Mouse (Mus musculus): ENCODE measurements around the gene Alg11. TPM values are rescaled to one million over a fixed set of nuclear protein-coding genes. Genes with fewer than 3 reads are reported as not detected.

The Alg11 gene
- polyA plus RNA-seq, 1 experiment: 3.5 TPM

- Histone ChIP-seq H3K4me3 (replicated peaks; ENCODE audit: control insufficient read depth, low read depth, low read length) (no peak overlapping the region), H3K4me1 (ENCODE audit: control insufficient read depth, insufficient read depth, low read length) (peaks cover 1% of the 10 kb centered on the region; the same call in 1 of the 2 replicates), H3K27ac (ENCODE audit: control insufficient read depth, insufficient read depth, low read depth, low read length, poor library complexity) (no peak overlapping the region)
- 82% methylated on average over 2 of the region's 2 CpGs for WGBS
- TF ChIP-seq CTCF (IDR thresholded peaks at IDR 0.05; ENCODE audit: control insufficient read depth, insufficient read depth, low read length) (no peak), POLR2A (IDR thresholded peaks at IDR 0.05; ENCODE audit: borderline replicate concordance, control insufficient read depth, low read depth, low read length) (no peak)
Observed at GRCm38 (mm10) chr8:22055492-22055877, 5.0 kb upstream of the Alg11 start.

GRCm38 (mm10) chr8:22056850-22057249 lies 3.7 kb upstream of the Alg11 start:
- TF ChIP-seq CTCF (IDR thresholded peaks at IDR 0.05; ENCODE audit: control insufficient read depth, insufficient read depth, low read length) (no peak), POLR2A (IDR thresholded peaks at IDR 0.05; ENCODE audit: borderline replicate concordance, control insufficient read depth, low read depth, low read length) (no peak)
- WGBS: 49% methylated on average over 3 of the region's 3 CpGs
- Histone ChIP-seq H3K4me1 (ENCODE audit: control insufficient read depth, insufficient read depth, low read length) (peaks cover 1% of the 10 kb centered on the region; the same call in 1 of the 2 replicates), H3K4me3 (replicated peaks; ENCODE audit: control insufficient read depth, low read depth, low read length) (no peak overlapping the region), H3K27ac (ENCODE audit: control insufficient read depth, insufficient read depth, low read depth, low read length, poor library complexity) (no peak overlapping the region)

DNA sequence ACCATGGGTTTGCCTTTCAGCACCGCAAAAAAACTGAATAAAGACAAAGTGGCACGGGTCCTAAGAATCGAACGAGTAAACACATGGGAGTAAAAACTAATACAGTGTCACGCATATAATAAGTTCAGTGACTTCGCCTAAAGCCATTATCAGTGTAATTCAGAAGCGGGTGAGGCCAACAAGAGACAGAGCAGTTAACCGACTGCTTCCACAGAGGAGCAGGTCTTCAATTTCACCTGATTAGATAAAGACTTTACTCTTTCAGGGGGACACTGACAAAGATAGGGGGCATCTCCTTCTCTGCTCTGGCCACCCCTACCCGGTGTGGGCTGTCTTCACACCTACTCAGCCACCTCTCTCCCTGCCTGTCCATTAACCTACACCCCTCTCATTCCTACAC lies 2.2 kb upstream of the Alg11 start:
- TF ChIP-seq POLR2A (IDR thresholded peaks at IDR 0.05; ENCODE audit: borderline replicate concordance, control insufficient read depth, low read depth, low read length) (no peak), CTCF (IDR thresholded peaks at IDR 0.05; ENCODE audit: control insufficient read depth, insufficient read depth, low read length) (no peak)
- Histone ChIP-seq H3K27ac (ENCODE audit: control insufficient read depth, insufficient read depth, low read depth, low read length, poor library complexity) (peak overlapping the region; percentile 61), H3K4me3 (replicated peaks; ENCODE audit: control insufficient read depth, low read depth, low read length) (no peak overlapping the region), H3K4me1 (ENCODE audit: control insufficient read depth, insufficient read depth, low read length) (peaks cover 1% of the 10 kb centered on the region; the same call in 1 of the 2 replicates)
- WGBS: 53% methylated on average over 9 of the region's 9 CpGs

GRCm38 (mm10) chr8:22059153-22059738 lies 1.3 kb upstream of the Alg11 start:
- peak overlapping the region; percentile 46; the same call in 1 of the 2 replicates for H3K27ac ChIP-seq (ENCODE audit: control insufficient read depth, insufficient read depth, low read depth, low read length, poor library complexity)
- peak overlapping the region; percentile 82 for H3K4me3 ChIP-seq (replicated peaks; ENCODE audit: control insufficient read depth, low read depth, low read length)
- no peak for TF ChIP-seq POLR2A (IDR thresholded peaks at IDR 0.05; ENCODE audit: borderline replicate concordance, control insufficient read depth, low read depth, low read length)
- no peak for TF ChIP-seq CTCF (IDR thresholded peaks at IDR 0.05; ENCODE audit: control insufficient read depth, insufficient read depth, low read length)
- WGBS: 25% methylated on average over 11 of the region's 11 CpGs
- peaks cover 1% of the 10 kb centered on the region; the same call in 1 of the 2 replicates for H3K4me1 ChIP-seq (ENCODE audit: control insufficient read depth, insufficient read depth, low read length)

- WGBS: 2% methylated on average over 46 of the region's 46 CpGs
- H3K4me1 ChIP-seq (ENCODE audit: control insufficient read depth, insufficient read depth, low read length): peaks cover 1% of the 10 kb centered on the region; the same call in 1 of the 2 replicates
- peak within 1 kb of the TSS; percentile 82 for H3K4me3 ChIP-seq (replicated peaks; ENCODE audit: control insufficient read depth, low read depth, low read length)
- TF ChIP-seq POLR2A (IDR thresholded peaks at IDR 0.05; ENCODE audit: borderline replicate concordance, control insufficient read depth, low read depth, low read length): peak; percentile 26; the same call in 1 of the 2 replicates
- no peak; the same call in 1 of the 2 replicates for TF ChIP-seq CTCF (IDR thresholded peaks at IDR 0.05; ENCODE audit: control insufficient read depth, insufficient read depth, low read length)
- peak within 1 kb of the TSS; percentile 47 for H3K27ac ChIP-seq (ENCODE audit: control insufficient read depth, insufficient read depth, low read depth, low read length, poor library complexity)
Observed at GRCm38 (mm10) chr8:22059821-22060445, 588 bp upstream of the Alg11 start, which contains the start of gene Atp7b. Atp7b (minus strand) TSS chr8:22060305.

DNA sequence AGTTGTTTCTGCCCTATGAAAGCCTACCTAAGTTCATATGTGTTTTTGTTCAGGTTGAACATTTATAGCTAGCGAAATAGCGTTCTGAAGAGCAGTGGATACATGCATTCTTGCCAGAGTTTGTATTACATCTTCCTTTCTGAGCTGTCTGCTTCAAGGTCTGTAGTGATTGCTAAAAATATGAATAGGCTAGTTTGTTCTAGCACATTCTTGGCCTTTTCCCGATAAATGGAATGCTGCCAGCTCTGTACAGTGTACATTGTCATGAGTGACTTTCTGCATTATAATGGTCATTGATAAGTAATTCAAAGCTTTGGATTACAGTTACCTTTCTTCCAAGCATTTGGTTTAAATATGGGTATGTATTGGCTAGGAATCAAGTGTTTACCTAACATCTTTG lies 605 bp downstream of the Alg11 start:
- TF ChIP-seq CTCF (IDR thresholded peaks at IDR 0.05; ENCODE audit: control insufficient read depth, insufficient read depth, low read length) (no peak), POLR2A (IDR thresholded peaks at IDR 0.05; ENCODE audit: borderline replicate concordance, control insufficient read depth, low read depth, low read length) (no peak)
- H3K27ac ChIP-seq (ENCODE audit: control insufficient read depth, insufficient read depth, low read depth, low read length, poor library complexity): no peak overlapping the region
- 9% methylated on average over 3 of the region's 3 CpGs for WGBS
- peaks cover 1% of the 10 kb centered on the region; the same call in 1 of the 2 replicates for H3K4me1 ChIP-seq (ENCODE audit: control insufficient read depth, insufficient read depth, low read length)
- peak overlapping the region; percentile 19 for H3K4me3 ChIP-seq (replicated peaks; ENCODE audit: control insufficient read depth, low read depth, low read length)

DNA sequence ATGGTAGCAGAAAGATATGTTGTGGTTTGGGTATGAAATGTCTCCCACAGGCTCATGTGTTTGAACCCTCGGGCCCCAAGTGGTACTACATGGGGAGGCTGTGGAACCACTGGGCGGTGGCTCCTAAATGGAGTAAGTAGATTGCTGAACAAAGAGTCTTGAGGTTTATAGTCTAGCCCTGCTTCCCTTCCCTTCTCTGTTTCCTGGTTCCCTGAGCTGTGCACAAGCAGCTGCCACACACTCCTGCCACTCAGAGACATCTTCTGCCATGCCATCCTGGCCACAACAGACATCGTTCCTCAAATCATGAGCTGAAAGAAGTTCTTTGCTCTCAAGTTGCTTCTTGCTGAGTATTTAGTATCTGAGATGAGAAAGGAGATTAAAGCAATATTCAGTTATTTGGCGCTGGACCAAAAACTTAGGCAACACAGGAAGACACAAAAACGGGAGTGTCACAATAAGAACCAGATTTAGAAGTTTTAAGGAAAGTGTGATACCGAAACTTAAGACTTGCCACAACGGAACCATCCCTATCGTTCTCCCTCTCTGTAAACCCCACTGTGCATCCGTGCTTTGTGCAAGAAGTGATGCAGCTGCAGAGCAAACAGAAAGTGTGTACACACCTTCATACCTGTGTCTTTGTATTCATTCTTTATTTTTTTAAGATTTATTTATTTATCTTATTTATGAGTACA lies 18.9 kb downstream of the Alg11 start:
- 43% methylated on average over 9 of the region's 9 CpGs for WGBS
- TF ChIP-seq CTCF (IDR thresholded peaks at IDR 0.05; ENCODE audit: control insufficient read depth, insufficient read depth, low read length) (no peak), POLR2A (IDR thresholded peaks at IDR 0.05; ENCODE audit: borderline replicate concordance, control insufficient read depth, low read depth, low read length) (no peak)
- Histone ChIP-seq H3K4me3 (replicated peaks; ENCODE audit: control insufficient read depth, low read depth, low read length) (peak overlapping the region; percentile 28), H3K4me1 (ENCODE audit: control insufficient read depth, insufficient read depth, low read length) (no peaks in the 10 kb centered on the region; the same call in 1 of the 2 replicates), H3K27ac (ENCODE audit: control insufficient read depth, insufficient read depth, low read depth, low read length, poor library complexity) (no peak overlapping the region)

DNA sequence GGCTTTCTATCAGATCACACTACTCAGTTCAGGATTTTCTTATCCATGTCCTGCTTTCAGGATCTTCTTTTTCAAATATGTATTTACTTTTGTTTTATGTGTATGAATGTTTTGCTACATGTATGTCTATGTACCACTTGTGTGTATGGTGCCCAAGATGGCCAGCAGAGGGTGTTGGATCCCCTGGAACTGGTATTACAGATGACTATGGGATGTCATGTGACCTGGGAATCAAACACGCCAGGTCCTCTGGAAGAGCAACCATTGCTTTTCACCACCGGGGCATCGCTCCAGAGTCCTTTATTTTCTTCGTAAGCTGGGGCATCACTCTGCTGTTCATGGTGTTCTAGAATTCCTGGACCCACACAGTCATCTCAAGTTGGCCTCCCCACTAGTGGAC lies 28.7 kb downstream of the Alg11 start:
- no peak for TF ChIP-seq POLR2A (IDR thresholded peaks at IDR 0.05; ENCODE audit: borderline replicate concordance, control insufficient read depth, low read depth, low read length)
- no peak for TF ChIP-seq CTCF (IDR thresholded peaks at IDR 0.05; ENCODE audit: control insufficient read depth, insufficient read depth, low read length)
- H3K27ac ChIP-seq (ENCODE audit: control insufficient read depth, insufficient read depth, low read depth, low read length, poor library complexity): no peak overlapping the region
- 85% methylated on average over 4 of the region's 4 CpGs for WGBS
- H3K4me3 ChIP-seq (replicated peaks; ENCODE audit: control insufficient read depth, low read depth, low read length): no peak overlapping the region
- H3K4me1 ChIP-seq (ENCODE audit: control insufficient read depth, insufficient read depth, low read length): no peaks in the 10 kb centered on the region

Measured in bone marrow, adult 2 months (tissue).